Mouse (Mus musculus): ENCODE measurements around the gene Icam4. TPM values are rescaled to one million over a fixed set of nuclear protein-coding genes. Genes with fewer than 3 reads are reported as not detected.
"Not testable (repeated sequence)": the region's sequence is repeated elsewhere in the genome, so short reads cannot be mapped to it uniquely, and the experiment has no call there.

The Icam4 gene
- polyA plus RNA-seq, 1 experiment = 0.21 TPM

- Histone ChIP-seq H3K27me3 (ENCODE audit: control insufficient read depth, insufficient read depth, low read length) (no peaks in the 10 kb centered on the region; the same call in 1 of the 2 replicates), H3K36me3 (ENCODE audit: control insufficient read depth, insufficient read depth, low read length) (no peaks in the 10 kb centered on the region), H3K4me3 (ENCODE audit: control insufficient read depth, low read depth, low read length) (no peak overlapping the region), H3K27ac (ENCODE audit: control insufficient read depth, insufficient read depth, low read depth, low read length) (no peak overlapping the region), H3K4me1 (ENCODE audit: control insufficient read depth, insufficient read depth, low read length) (peaks cover 53% of the 10 kb centered on the region)
- no peak for TF ChIP-seq POLR2A (IDR thresholded peaks at IDR 0.05; ENCODE audit: control insufficient read depth, low read depth, low read length)
These were observed 6.4 kb downstream of the Icam4 start for GRCm38 (mm10) chr9:21035586-21035985.

DNA sequence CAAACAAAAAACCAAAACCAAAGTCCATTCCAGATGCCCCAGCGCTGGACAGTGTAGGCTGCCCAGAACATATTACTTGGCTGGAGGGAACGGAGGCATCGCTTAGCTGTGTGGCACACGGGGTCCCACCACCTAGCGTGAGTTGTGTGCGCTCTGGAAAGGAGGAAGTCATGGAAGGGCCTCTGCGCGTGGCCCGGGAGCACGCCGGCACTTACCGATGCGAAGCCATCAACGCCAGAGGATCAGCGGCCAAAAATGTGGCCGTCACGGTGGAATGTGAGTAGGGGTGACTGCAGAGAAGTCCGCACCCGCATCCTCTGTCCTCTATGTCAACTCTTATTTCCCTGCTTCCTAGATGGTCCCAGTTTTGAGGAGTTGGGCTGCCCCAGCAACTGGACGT is 7.0 kb downstream of the Icam4 start:
- H3K27me3 ChIP-seq (ENCODE audit: control insufficient read depth, insufficient read depth, low read length) = no peaks in the 10 kb centered on the region; the same call in 1 of the 2 replicates
- no peaks in the 10 kb centered on the region for H3K36me3 ChIP-seq (ENCODE audit: control insufficient read depth, insufficient read depth, low read length)
- TF ChIP-seq POLR2A (IDR thresholded peaks at IDR 0.05; ENCODE audit: control insufficient read depth, low read depth, low read length) (no peak), CTCF (IDR thresholded peaks at IDR 0.05; ENCODE audit: control insufficient read depth, insufficient read depth, insufficient replicate concordance, low read depth, low read length) (no peak)
- no peak overlapping the region for H3K4me3 ChIP-seq (ENCODE audit: control insufficient read depth, low read depth, low read length)
- no peak overlapping the region for H3K27ac ChIP-seq (ENCODE audit: control insufficient read depth, insufficient read depth, low read depth, low read length)
- peaks cover 51% of the 10 kb centered on the region for H3K4me1 ChIP-seq (ENCODE audit: control insufficient read depth, insufficient read depth, low read length)

DNA sequence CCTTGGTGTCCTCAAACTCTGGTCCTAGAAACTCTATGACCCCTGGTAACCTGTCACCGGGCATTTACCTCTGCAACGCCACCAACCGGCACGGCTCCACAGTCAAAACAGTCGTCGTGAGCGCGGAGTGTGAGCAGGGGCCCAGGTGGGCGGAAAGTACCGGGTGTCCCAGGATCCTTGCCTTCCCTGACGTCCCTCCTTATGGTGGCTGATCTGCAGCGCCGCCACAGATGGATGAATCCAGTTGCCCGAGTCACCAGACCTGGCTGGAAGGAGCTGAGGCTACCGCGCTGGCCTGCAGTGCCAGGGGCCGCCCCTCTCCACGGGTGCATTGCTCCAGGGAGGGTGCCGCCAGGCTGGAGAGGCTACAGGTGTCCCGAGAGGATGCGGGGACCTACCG is 7.5 kb downstream of the Icam4 start:
- no peaks in the 10 kb centered on the region for H3K36me3 ChIP-seq (ENCODE audit: control insufficient read depth, insufficient read depth, low read length)
- H3K27ac ChIP-seq (ENCODE audit: control insufficient read depth, insufficient read depth, low read depth, low read length) = no peak overlapping the region
- peaks cover 46% of the 10 kb centered on the region for H3K4me1 ChIP-seq (ENCODE audit: control insufficient read depth, insufficient read depth, low read length)
- no peaks in the 10 kb centered on the region; the same call in 1 of the 2 replicates for H3K27me3 ChIP-seq (ENCODE audit: control insufficient read depth, insufficient read depth, low read length)
- no peak for TF ChIP-seq POLR2A (IDR thresholded peaks at IDR 0.05; ENCODE audit: control insufficient read depth, low read depth, low read length)
- TF ChIP-seq CTCF (IDR thresholded peaks at IDR 0.05; ENCODE audit: control insufficient read depth, insufficient read depth, insufficient replicate concordance, low read depth, low read length) = no peak
- peak overlapping the region; percentile 6; the same call in 1 of the 2 replicates for H3K4me3 ChIP-seq (ENCODE audit: control insufficient read depth, low read depth, low read length)

GRCm38 (mm10) chr9:21037481-21037891 is 8.3 kb downstream of the Icam4 start:
- no peaks in the 10 kb centered on the region; the same call in 1 of the 2 replicates for H3K27me3 ChIP-seq (ENCODE audit: control insufficient read depth, insufficient read depth, low read length)
- no peaks in the 10 kb centered on the region for H3K36me3 ChIP-seq (ENCODE audit: control insufficient read depth, insufficient read depth, low read length)
- H3K4me3 ChIP-seq (ENCODE audit: control insufficient read depth, low read depth, low read length) = peak overlapping the region; percentile 35
- TF ChIP-seq CTCF (IDR thresholded peaks at IDR 0.05; ENCODE audit: control insufficient read depth, insufficient read depth, insufficient replicate concordance, low read depth, low read length) = no peak
- TF ChIP-seq POLR2A (IDR thresholded peaks at IDR 0.05; ENCODE audit: control insufficient read depth, low read depth, low read length) = no peak
- no peak overlapping the region for H3K27ac ChIP-seq (ENCODE audit: control insufficient read depth, insufficient read depth, low read depth, low read length)
- peaks cover 38% of the 10 kb centered on the region for H3K4me1 ChIP-seq (ENCODE audit: control insufficient read depth, insufficient read depth, low read length)

- TF ChIP-seq POLR2A (IDR thresholded peaks at IDR 0.05; ENCODE audit: control insufficient read depth, low read depth, low read length) = no peak
- no peak for TF ChIP-seq CTCF (IDR thresholded peaks at IDR 0.05; ENCODE audit: control insufficient read depth, insufficient read depth, insufficient replicate concordance, low read depth, low read length)
- H3K36me3 ChIP-seq (ENCODE audit: control insufficient read depth, insufficient read depth, low read length) = no peaks in the 10 kb centered on the region
- peaks cover 24% of the 10 kb centered on the region for H3K4me1 ChIP-seq (ENCODE audit: control insufficient read depth, insufficient read depth, low read length)
- H3K27ac ChIP-seq (ENCODE audit: control insufficient read depth, insufficient read depth, low read depth, low read length) = no peak overlapping the region
- H3K4me3 ChIP-seq (ENCODE audit: control insufficient read depth, low read depth, low read length) = no peak overlapping the region
- no peaks in the 10 kb centered on the region for H3K27me3 ChIP-seq (ENCODE audit: control insufficient read depth, insufficient read depth, low read length)
These were observed 10.6 kb downstream of the Icam4 start for GRCm38 (mm10) chr9:21039779-21040178.

DNA sequence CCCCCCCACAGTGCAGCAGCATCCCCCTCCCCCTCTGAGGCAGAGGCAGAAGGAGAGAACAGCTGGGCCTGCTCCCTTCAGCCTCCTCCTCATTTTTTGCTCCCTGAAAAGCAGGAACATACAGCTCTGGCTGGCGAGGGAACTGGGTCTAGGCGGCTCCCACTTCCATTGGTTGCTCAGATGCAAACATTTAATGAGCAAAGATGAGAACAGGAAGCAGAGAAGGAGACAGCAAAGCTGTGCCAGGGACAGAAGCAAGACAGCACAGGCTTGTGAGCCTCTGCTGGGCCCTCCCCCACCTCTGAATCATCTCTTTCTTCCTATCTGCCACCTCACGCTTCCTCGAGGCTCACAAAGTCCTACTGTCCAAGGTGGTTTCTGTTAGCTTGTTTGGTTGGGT is 12.1 kb downstream of the Icam4 start:
- Histone ChIP-seq H3K4me1 (ENCODE audit: control insufficient read depth, insufficient read depth, low read length) (peaks cover 16% of the 10 kb centered on the region), H3K4me3 (ENCODE audit: control insufficient read depth, low read depth, low read length) (no peak overlapping the region), H3K27me3 (ENCODE audit: control insufficient read depth, insufficient read depth, low read length) (no peaks in the 10 kb centered on the region)

DNA sequence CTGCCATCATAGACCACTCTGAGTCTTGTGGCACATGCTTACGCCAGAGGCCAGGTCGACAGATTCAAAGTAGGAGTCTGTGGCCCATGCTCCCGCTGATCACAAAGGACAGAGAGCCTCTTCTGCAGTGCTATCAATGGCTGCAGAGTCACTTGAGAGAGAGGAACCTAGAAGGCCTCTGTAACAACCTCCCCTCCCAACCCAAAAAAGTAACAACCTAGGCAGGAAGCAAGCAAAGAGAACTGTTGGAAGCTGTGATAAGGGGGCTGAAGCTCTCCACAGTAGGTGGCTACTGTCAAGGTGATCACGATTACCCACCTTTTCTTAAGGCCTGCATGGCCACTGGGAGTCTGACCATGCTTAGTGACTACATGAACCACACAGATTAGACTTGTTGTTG is 14.4 kb downstream of the Icam4 start:
- H3K4me3 ChIP-seq (ENCODE audit: control insufficient read depth, low read depth, low read length) = no peak overlapping the region
- H3K27ac ChIP-seq (ENCODE audit: control insufficient read depth, insufficient read depth, low read depth, low read length) = no peak overlapping the region
- no peaks in the 10 kb centered on the region for H3K27me3 ChIP-seq (ENCODE audit: control insufficient read depth, insufficient read depth, low read length)
- H3K36me3 ChIP-seq (ENCODE audit: control insufficient read depth, insufficient read depth, low read length) = no peaks in the 10 kb centered on the region
- H3K4me1 ChIP-seq (ENCODE audit: control insufficient read depth, insufficient read depth, low read length) = peaks cover under 1% of the 10 kb centered on the region
- no peak for TF ChIP-seq POLR2A (IDR thresholded peaks at IDR 0.05; ENCODE audit: control insufficient read depth, low read depth, low read length)
- TF ChIP-seq CTCF (IDR thresholded peaks at IDR 0.05; ENCODE audit: control insufficient read depth, insufficient read depth, insufficient replicate concordance, low read depth, low read length) = no peak

More for the DNA sequence above, 12.1 kb downstream of the Icam4 start:
- no peak for TF ChIP-seq POLR2A (IDR thresholded peaks at IDR 0.05; ENCODE audit: control insufficient read depth, low read depth, low read length)
- TF ChIP-seq CTCF (IDR thresholded peaks at IDR 0.05; ENCODE audit: control insufficient read depth, insufficient read depth, insufficient replicate concordance, low read depth, low read length) = no peak
- Histone ChIP-seq H3K36me3 (ENCODE audit: control insufficient read depth, insufficient read depth, low read length) (no peaks in the 10 kb centered on the region), H3K27ac (ENCODE audit: control insufficient read depth, insufficient read depth, low read depth, low read length) (no peak overlapping the region)

- H3K27ac ChIP-seq (ENCODE audit: control insufficient read depth, insufficient read depth, low read depth, low read length); H3K27me3 ChIP-seq (ENCODE audit: control insufficient read depth, insufficient read depth, low read length); H3K4me3 ChIP-seq (ENCODE audit: control insufficient read depth, low read depth, low read length); H3K36me3 ChIP-seq (ENCODE audit: control insufficient read depth, insufficient read depth, low read length); H3K4me1 ChIP-seq (ENCODE audit: control insufficient read depth, insufficient read depth, low read length): not testable (repeated sequence)
These were observed 15.6 kb downstream of the Icam4 start for GRCm38 (mm10) chr9:21044785-21045184.

All from testis, adult 2 months (tissue).